Mouse (Mus musculus): ENCODE results near the gene Svs3b. TPM values are rescaled to one million over a fixed set of nuclear protein-coding genes. Genes with fewer than 3 reads are reported as not detected.
"Not testable (repeated sequence)": the region's sequence is repeated elsewhere in the genome, so short reads cannot be mapped to it uniquely, and the experiment has no call there.

The Svs3b gene
- not detected in 2 replicates for polyA plus RNA-seq (2015; fragmentation: Nextera tagmentation; extraction: Ambion mirVana)

DNA sequence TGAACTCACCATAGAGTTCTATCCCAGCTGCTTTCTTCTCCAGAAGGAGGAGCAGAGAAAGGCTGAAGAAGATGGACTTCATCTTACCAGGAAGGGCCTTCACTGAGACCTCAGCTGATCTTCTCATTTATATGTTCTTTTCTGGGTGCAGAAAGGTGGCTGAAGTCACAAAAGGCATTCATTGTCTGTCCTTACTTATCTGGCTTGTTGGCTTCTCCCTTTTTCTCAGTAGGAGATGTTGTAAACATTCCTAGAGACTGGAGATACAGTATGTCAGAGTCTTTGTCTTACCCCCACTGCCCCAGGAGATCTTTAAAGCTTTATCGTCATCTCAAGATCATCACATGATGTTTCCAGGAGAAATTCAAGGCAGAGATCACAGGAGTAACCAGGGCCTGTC, at the start of gene Svs3b:
Gene Svs3b, minus strand, starts transcription at position 101 of the 400 bp plus-strand sequence.
- H3K9me3 ChIP-seq (replicated peaks; ENCODE audit: control insufficient read depth, low read length); ATAC-seq (ENCODE audit: insufficient read depth, low FRiP score); H3K36me3 ChIP-seq (ENCODE audit: control insufficient read depth, insufficient read depth, low read length); H3K27me3 ChIP-seq (ENCODE audit: control insufficient read depth, insufficient read depth, low read length); H3K4me3 ChIP-seq (replicated peaks; ENCODE audit: low read length); H3K4me1 ChIP-seq (ENCODE audit: control insufficient read depth, insufficient read depth, low read length); H3K27ac ChIP-seq (ENCODE audit: low read length); H3K9ac ChIP-seq (ENCODE audit: low read length); H3K4me2 ChIP-seq (ENCODE audit: low read depth, low read length): not testable (repeated sequence)
- 59% methylated on average over 1 of the region's 1 CpGs for WGBS

DNA sequence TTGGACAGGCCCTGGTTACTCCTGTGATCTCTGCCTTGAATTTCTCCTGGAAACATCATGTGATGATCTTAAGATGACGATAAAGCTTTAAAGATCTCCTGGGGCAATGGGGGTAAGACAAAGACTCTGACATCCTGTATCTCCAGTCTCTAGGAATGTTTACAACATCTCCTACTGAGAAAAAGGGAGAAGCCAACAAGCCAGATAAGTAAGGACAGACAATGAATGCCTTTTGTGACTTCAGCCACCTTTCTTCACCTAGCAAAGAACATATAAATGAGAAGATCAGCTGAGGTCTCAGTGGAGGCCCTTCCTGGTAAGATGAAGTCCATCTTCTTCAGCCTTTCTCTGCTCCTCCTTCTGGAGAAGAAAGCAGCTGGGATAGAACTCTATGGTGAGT, 32.5 kb upstream of the Svs3b start, which contains the start of gene Svs3a:
Gene Svs3a, plus strand, starts transcription at position 301 of the 400 bp plus-strand sequence.
- H3K27me3 ChIP-seq (ENCODE audit: control insufficient read depth, insufficient read depth, low read length); ATAC-seq (ENCODE audit: insufficient read depth, low FRiP score); H3K4me1 ChIP-seq (ENCODE audit: control insufficient read depth, insufficient read depth, low read length); H3K27ac ChIP-seq (ENCODE audit: low read length); H3K9ac ChIP-seq (ENCODE audit: low read length); H3K4me2 ChIP-seq (ENCODE audit: low read depth, low read length); H3K9me3 ChIP-seq (replicated peaks; ENCODE audit: control insufficient read depth, low read length); H3K36me3 ChIP-seq (ENCODE audit: control insufficient read depth, insufficient read depth, low read length); H3K4me3 ChIP-seq (replicated peaks; ENCODE audit: low read length): not testable (repeated sequence)
- WGBS = 68% methylated on average over 1 of the region's 1 CpGs

DNA sequence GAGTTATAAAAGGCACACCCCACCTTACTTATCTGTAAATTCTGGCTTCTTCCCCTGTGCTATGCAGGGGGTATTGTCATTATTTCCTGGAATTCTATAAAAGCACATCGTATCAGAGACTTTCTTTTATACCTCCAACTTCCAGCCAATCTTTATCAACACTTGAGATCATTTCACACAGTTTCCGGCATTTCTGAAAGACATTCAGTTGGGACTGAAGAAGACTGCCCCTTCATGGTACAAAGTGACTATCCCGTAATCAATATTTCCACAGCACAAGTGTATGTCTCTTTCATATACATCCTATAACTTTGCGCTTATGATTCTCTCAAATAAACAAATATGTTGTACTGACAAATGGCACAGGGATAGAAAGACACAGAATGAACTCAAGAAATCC, 21.9 kb upstream of the Svs3b start, which contains the start of gene Svs4:
Gene Svs4, minus strand, starts transcription at position 101 of the 400 bp plus-strand sequence.
- no peak within 1 kb of the TSS for H3K9ac ChIP-seq (ENCODE audit: low read length)
- 89% methylated on average over 4 of the region's 4 CpGs for WGBS

DNA sequence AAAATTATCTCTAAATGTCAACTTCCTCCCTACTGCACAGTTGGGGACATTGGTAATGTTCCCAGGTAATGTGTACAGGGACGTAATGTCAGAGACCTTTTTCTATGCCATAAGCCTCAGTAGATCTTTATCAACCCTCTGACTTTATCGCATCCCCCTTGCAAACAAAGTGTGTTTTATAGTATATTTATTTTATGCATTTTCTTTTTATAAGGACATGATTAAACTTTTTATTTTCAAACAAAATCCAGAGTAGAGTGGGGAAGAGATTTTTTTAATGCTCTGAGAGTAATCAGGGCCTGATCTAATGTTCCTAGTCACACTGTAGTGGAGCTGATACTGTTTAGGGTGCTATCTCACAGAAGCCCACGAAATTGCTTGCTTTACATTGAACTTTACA, 18.1 kb downstream of the Svs3b start, which contains the start of gene Svs2:
Gene Svs2, minus strand, starts transcription at position 101 of the 400 bp plus-strand sequence.
- Histone ChIP-seq H3K4me3 (replicated peaks; ENCODE audit: low read length) (no peak within 1 kb of the TSS), H3K9ac (ENCODE audit: low read length) (no peak within 1 kb of the TSS), H3K27ac (ENCODE audit: low read length) (no peak within 1 kb of the TSS), H3K27me3 (ENCODE audit: control insufficient read depth, insufficient read depth, low read length) (no peaks in the 10 kb centered on the region), H3K9me3 (replicated peaks; ENCODE audit: control insufficient read depth, low read length) (no peaks in the 10 kb centered on the region), H3K36me3 (ENCODE audit: control insufficient read depth, insufficient read depth, low read length) (no peaks in the 10 kb centered on the region), H3K4me2 (ENCODE audit: low read depth, low read length) (no peak within 1 kb of the TSS), H3K4me1 (ENCODE audit: control insufficient read depth, insufficient read depth, low read length) (no peaks in the 10 kb centered on the region)
- ATAC-seq (ENCODE audit: insufficient read depth, low FRiP score) = no peak
- WGBS = 79% methylated on average over 3 of the region's 3 CpGs

More for the DNA sequence above, 21.9 kb upstream of the Svs3b start, which contains the start of gene Svs4:
- Histone ChIP-seq H3K4me2 (ENCODE audit: low read depth, low read length) (no peak within 1 kb of the TSS), H3K4me3 (replicated peaks; ENCODE audit: low read length) (no peak within 1 kb of the TSS), H3K9me3 (replicated peaks; ENCODE audit: control insufficient read depth, low read length) (no peaks in the 10 kb centered on the region), H3K36me3 (ENCODE audit: control insufficient read depth, insufficient read depth, low read length) (no peaks in the 10 kb centered on the region), H3K4me1 (ENCODE audit: control insufficient read depth, insufficient read depth, low read length) (no peaks in the 10 kb centered on the region), H3K27me3 (ENCODE audit: control insufficient read depth, insufficient read depth, low read length) (no peaks in the 10 kb centered on the region), H3K27ac (ENCODE audit: low read length) (no peak within 1 kb of the TSS)
- ATAC-seq (ENCODE audit: insufficient read depth, low FRiP score) = no peak

DNA sequence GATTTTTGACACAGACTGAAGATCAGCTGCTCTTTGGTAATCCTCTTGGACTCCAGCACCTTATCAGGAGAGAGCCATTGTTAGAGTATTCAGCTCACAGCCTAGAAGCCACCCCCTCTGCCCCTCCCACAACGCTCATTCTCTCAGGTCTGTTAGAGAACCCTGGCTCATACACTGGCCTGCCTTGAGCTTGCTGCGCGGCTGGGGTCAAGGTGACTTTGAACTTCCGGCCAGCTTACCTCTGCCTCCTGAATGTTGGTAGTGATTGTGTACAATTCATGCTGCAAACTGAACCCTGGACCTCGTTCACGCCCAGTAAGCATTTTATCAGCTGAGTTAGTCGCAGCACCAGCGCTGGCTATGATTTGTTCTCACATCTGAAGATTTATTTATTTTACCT, 23.8 kb downstream of the Svs3b start:
- H3K9ac ChIP-seq (ENCODE audit: low read length) = no peak overlapping the region
- WGBS = 73% methylated on average over 8 of the region's 8 CpGs
- no peak overlapping the region for H3K27ac ChIP-seq (ENCODE audit: low read length)
- no peak; the same call in 1 of the 2 replicates for ATAC-seq (ENCODE audit: insufficient read depth, low FRiP score)
- no peaks in the 10 kb centered on the region for H3K9me3 ChIP-seq (replicated peaks; ENCODE audit: control insufficient read depth, low read length)
- no peak overlapping the region for H3K4me3 ChIP-seq (replicated peaks; ENCODE audit: low read length)
- no peaks in the 10 kb centered on the region for H3K27me3 ChIP-seq (ENCODE audit: control insufficient read depth, insufficient read depth, low read length)
- H3K4me2 ChIP-seq (ENCODE audit: low read depth, low read length) = no peak overlapping the region
- no peaks in the 10 kb centered on the region for H3K36me3 ChIP-seq (ENCODE audit: control insufficient read depth, insufficient read depth, low read length)
- H3K4me1 ChIP-seq (ENCODE audit: control insufficient read depth, insufficient read depth, low read length) = no peaks in the 10 kb centered on the region

DNA sequence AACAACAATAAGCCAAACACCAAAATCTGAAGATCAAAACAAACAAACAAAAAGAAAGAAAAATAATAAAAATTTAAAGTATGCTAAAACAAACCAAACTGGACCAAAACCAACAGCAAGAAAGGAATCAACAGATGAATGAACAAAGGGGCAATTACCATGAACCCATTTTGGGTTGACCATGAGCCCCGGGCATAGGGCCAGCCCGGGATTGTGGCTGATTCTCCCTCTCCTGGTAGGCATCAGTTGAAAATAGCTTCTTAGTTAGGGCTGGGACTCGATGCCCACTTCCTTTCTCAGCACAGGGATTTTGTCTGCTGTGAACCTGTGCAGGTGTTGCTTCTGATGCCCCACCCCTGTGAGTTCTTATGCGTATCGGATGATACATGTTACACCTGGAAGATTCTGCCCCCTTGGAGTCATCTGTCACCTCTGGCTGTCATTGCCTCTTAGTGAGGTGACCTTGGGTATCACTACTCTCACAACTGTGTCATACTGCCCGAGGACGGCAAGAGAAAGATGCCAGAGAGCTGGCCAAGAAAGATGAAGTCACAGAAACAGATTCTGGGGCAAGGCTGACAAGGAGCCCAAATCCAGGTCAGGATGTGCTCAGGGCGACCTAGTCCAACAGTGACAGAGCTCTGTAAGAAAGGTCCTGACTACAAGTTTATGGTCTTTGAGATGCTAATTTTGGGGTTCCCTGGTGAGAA, 27.9 kb downstream of the Svs3b start:
- 77% methylated on average over 8 of the region's 8 CpGs for WGBS
- H3K4me1 ChIP-seq (ENCODE audit: control insufficient read depth, insufficient read depth, low read length) = no peaks in the 10 kb centered on the region
- no peak overlapping the region for H3K4me2 ChIP-seq (ENCODE audit: low read depth, low read length)
- no peaks in the 10 kb centered on the region for H3K27me3 ChIP-seq (ENCODE audit: control insufficient read depth, insufficient read depth, low read length)
- no peak for ATAC-seq (ENCODE audit: insufficient read depth, low FRiP score)
- no peaks in the 10 kb centered on the region for H3K9me3 ChIP-seq (replicated peaks; ENCODE audit: control insufficient read depth, low read length)
- no peak overlapping the region for H3K4me3 ChIP-seq (replicated peaks; ENCODE audit: low read length)
- H3K36me3 ChIP-seq (ENCODE audit: control insufficient read depth, insufficient read depth, low read length) = no peaks in the 10 kb centered on the region
- H3K9ac ChIP-seq (ENCODE audit: low read length) = no peak overlapping the region
- H3K27ac ChIP-seq (ENCODE audit: low read length) = no peak overlapping the region

DNA sequence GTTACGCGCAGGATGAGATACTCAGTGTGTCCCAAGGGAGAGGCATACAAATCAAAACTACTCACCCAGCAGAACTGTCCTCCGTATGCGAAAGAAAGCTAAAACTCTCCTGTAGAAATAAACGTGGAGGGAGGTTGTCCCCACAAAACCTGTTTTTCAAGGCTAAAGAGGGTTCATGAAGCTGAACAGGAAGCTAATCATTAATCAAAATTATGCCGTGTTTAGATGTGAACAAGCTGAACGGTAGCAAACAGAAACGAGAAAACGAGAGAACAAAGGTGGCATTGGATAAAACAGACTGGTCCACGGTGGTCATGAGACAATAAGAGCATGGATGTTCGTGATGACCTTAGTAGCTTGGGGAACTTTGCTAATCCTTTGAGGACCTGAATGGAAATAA, 34.9 kb downstream of the Svs3b start, which contains the start of gene Wfdc15b:
Gene Wfdc15b, minus strand, starts transcription at position 139 of the 400 bp plus-strand sequence.
- WGBS = 42% methylated on average over 11 of the region's 11 CpGs
- H3K36me3 ChIP-seq (ENCODE audit: control insufficient read depth, insufficient read depth, low read length) = no peaks in the 10 kb centered on the region
- no peak within 1 kb of the TSS for H3K27ac ChIP-seq (ENCODE audit: low read length)
- H3K9ac ChIP-seq (ENCODE audit: low read length) = no peak within 1 kb of the TSS
- peak within 1 kb of the TSS; percentile 37; the same call in 1 of the 2 replicates for H3K4me2 ChIP-seq (ENCODE audit: low read depth, low read length)
- H3K4me3 ChIP-seq (replicated peaks; ENCODE audit: low read length) = peak within 1 kb of the TSS; percentile 16; the same call in 1 of the 2 replicates
- no peaks in the 10 kb centered on the region for H3K27me3 ChIP-seq (ENCODE audit: control insufficient read depth, insufficient read depth, low read length)
- H3K9me3 ChIP-seq (replicated peaks; ENCODE audit: control insufficient read depth, low read length) = no peaks in the 10 kb centered on the region
- peaks cover 3% of the 10 kb centered on the region; the same call in 1 of the 2 replicates for H3K4me1 ChIP-seq (ENCODE audit: control insufficient read depth, insufficient read depth, low read length)
- no peak for ATAC-seq (ENCODE audit: insufficient read depth, low FRiP score)

DNA sequence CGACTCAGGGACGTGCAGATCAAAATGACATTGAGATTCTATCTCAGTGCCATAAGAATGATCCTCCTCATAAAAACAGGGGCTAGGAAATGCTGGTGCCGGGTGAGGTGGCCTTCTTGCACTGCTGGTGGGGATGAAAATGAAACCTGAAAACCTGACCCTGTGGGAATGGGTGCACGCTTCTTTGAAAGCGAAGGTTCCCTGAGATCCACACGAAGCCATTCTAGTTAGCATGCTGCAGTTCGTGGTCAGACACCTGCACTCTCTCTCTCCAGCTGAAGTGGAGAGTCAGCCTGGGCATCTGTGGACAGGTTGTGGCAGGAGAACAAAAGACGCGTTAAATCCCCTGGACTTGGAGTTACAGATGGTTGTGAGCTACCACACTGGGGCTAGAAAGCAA, 37.1 kb downstream of the Svs3b start:
- 85% methylated on average over 9 of the region's 9 CpGs for WGBS

DNA sequence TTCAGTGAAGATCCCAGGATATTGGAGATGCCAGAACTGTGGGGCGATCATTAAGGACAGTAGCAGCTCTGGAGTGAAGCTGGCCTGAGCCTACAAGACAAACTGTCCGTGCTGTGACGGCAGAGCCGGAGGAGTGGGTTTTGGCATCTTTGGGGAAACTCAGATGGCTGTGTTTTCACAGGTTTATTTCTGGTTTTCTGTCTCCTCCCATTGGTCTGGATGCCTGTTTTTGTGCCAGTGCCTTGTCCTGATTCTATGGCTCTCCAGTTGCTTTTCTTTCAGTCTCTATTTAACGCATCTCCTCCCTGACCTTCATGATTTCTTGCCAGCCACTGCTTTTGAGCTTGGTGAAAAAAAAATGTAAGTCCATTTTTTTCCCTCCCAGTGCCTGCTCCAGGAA, 43.7 kb downstream of the Svs3b start:
- H3K4me2 ChIP-seq (ENCODE audit: low read depth, low read length) = no peak overlapping the region
- no peak for ATAC-seq (ENCODE audit: insufficient read depth, low FRiP score)
- H3K27me3 ChIP-seq (ENCODE audit: control insufficient read depth, insufficient read depth, low read length) = no peaks in the 10 kb centered on the region
- no peak overlapping the region for H3K9ac ChIP-seq (ENCODE audit: low read length)
- H3K36me3 ChIP-seq (ENCODE audit: control insufficient read depth, insufficient read depth, low read length) = no peaks in the 10 kb centered on the region
- 79% methylated on average over 5 of the region's 5 CpGs for WGBS
- H3K4me1 ChIP-seq (ENCODE audit: control insufficient read depth, insufficient read depth, low read length) = no peaks in the 10 kb centered on the region
- H3K4me3 ChIP-seq (replicated peaks; ENCODE audit: low read length) = no peak overlapping the region
- H3K27ac ChIP-seq (ENCODE audit: low read length) = no peak overlapping the region
- no peaks in the 10 kb centered on the region for H3K9me3 ChIP-seq (replicated peaks; ENCODE audit: control insufficient read depth, low read length)

More for the DNA sequence above, 37.1 kb downstream of the Svs3b start:
- H3K4me2 ChIP-seq (ENCODE audit: low read depth, low read length) = no peak overlapping the region
- H3K4me3 ChIP-seq (replicated peaks; ENCODE audit: low read length) = no peak overlapping the region
- no peaks in the 10 kb centered on the region for H3K27me3 ChIP-seq (ENCODE audit: control insufficient read depth, insufficient read depth, low read length)
- no peak overlapping the region for H3K27ac ChIP-seq (ENCODE audit: low read length)
- H3K9ac ChIP-seq (ENCODE audit: low read length) = no peak overlapping the region
- peaks cover 3% of the 10 kb centered on the region; the same call in 1 of the 2 replicates for H3K4me1 ChIP-seq (ENCODE audit: control insufficient read depth, insufficient read depth, low read length)
- ATAC-seq (ENCODE audit: insufficient read depth, low FRiP score) = no peak
- H3K36me3 ChIP-seq (ENCODE audit: control insufficient read depth, insufficient read depth, low read length) = no peaks in the 10 kb centered on the region
- H3K9me3 ChIP-seq (replicated peaks; ENCODE audit: control insufficient read depth, low read length) = no peaks in the 10 kb centered on the region
